Mouse (Mus musculus): ENCODE results near the gene Kifap3. TPM values are rescaled to one million over a fixed set of nuclear protein-coding genes. Genes with fewer than 3 reads are reported as not detected.

The Kifap3 gene
- 0.72 and 0.75 TPM in 2 replicates for polyA plus RNA-seq (2012; rRNA removed; ENCODE audit: low replicate concordance)

GRCm38 (mm10) chr1:163779336-163780115 is at the start of gene Kifap3:
Gene Kifap3 (plus strand): TSS chr1:163779583.

GRCm38 (mm10) chr1:163928846-163929245 is 149.5 kb downstream of the Kifap3 start, which contains the start of gene Scyl3:
Gene Scyl3 (plus strand): TSS chr1:163929100.

Other genes with a start within 250 kb of the Kifap3 start
- not detected in 2 replicates for gene Mettl11b, start 54.4 kb upstream of the Kifap3 start, polyA plus RNA-seq (2012; rRNA removed; ENCODE audit: low replicate concordance)
- 3.2 and 4.4 TPM in 2 replicates for gene Scyl3, start 149.5 kb downstream of the Kifap3 start, polyA plus RNA-seq (2012; rRNA removed; ENCODE audit: low replicate concordance)
- 0.23 and 0.57 TPM in 2 replicates for gene BC055324, start 215.2 kb downstream of the Kifap3 start, polyA plus RNA-seq (2012; rRNA removed; ENCODE audit: low replicate concordance)
- gene Mettl18, start 215.3 kb downstream of the Kifap3 start, polyA plus RNA-seq (2012; rRNA removed; ENCODE audit: low replicate concordance): 0.12 TPM in 1 of 2 replicates, not detected in the other